Mouse (Mus musculus) cerebellum, adult 2 months (tissue): ENCODE data around the gene Ubac2.

Experiments used
- CTCF ChIP-seq: fragments of 200-500 bp; IDR thresholded peaks from 2 replicates; pipeline ENCODE4 v1.5.1; 2011; ENCODE audit warnings: low read depth, mild to moderate bottlenecking, control low read depth, low read length, moderate library complexity, borderline replicate concordance; ENCODE audit not compliant: insufficient read depth
- POLR2A ChIP-seq: fragments of 200-500 bp; IDR thresholded peaks from 2 replicates; pipeline ENCODE4 v1.6.1; 2011; ENCODE audit warnings: low read length, control low read depth, borderline replicate concordance; ENCODE audit not compliant: insufficient read depth

GRCm38 (mm10) chr14:122020567-122020966, 142.1 kb downstream of the Ubac2 start:
- TF ChIP-seq CTCF (no peak), POLR2A (no peak)
